Mouse (Mus musculus): ENCODE data around the gene Slc25a31.

The Slc25a31 gene

GRCm38 (mm10) chr3:40708655-40709054, at the start of gene Slc25a31:
Gene Slc25a31, plus strand, starts transcription at chr3:40708855.
- no peak for ATAC-seq (ENCODE audit: insufficient number of reproducible peaks, low FRiP score, low TSS enrichment)

- ATAC-seq (ENCODE audit: insufficient number of reproducible peaks, low FRiP score, low TSS enrichment), result no peak
These were observed 48.4 kb upstream of the Slc25a31 start for GRCm38 (mm10) chr3:40660231-40660630.

GRCm38 (mm10) chr3:40666109-40666508, 42.5 kb upstream of the Slc25a31 start:
- ATAC-seq (ENCODE audit: insufficient number of reproducible peaks, low FRiP score, low TSS enrichment), result peak; percentile 86

GRCm38 (mm10) chr3:40666861-40667719, 41.6 kb upstream of the Slc25a31 start:
- no peak for ATAC-seq (ENCODE audit: insufficient number of reproducible peaks, low FRiP score, low TSS enrichment)

- ATAC-seq (ENCODE audit: insufficient number of reproducible peaks, low FRiP score, low TSS enrichment), result no peak
These were observed 39.8 kb upstream of the Slc25a31 start for GRCm38 (mm10) chr3:40668889-40669288.

- no peak for ATAC-seq (ENCODE audit: insufficient number of reproducible peaks, low FRiP score, low TSS enrichment)
These were observed 39.3 kb upstream of the Slc25a31 start for GRCm38 (mm10) chr3:40669395-40669794.

GRCm38 (mm10) chr3:40673515-40673914, 35.1 kb upstream of the Slc25a31 start:
- no peak for ATAC-seq (ENCODE audit: insufficient number of reproducible peaks, low FRiP score, low TSS enrichment)

- ATAC-seq (ENCODE audit: insufficient number of reproducible peaks, low FRiP score, low TSS enrichment), result no peak
These were observed 33.7 kb upstream of the Slc25a31 start for GRCm38 (mm10) chr3:40674873-40675405.

GRCm38 (mm10) chr3:40678856-40679255, 29.8 kb upstream of the Slc25a31 start:
- no peak for ATAC-seq (ENCODE audit: insufficient number of reproducible peaks, low FRiP score, low TSS enrichment)

- ATAC-seq (ENCODE audit: insufficient number of reproducible peaks, low FRiP score, low TSS enrichment), result no peak
These were observed 26.3 kb upstream of the Slc25a31 start for GRCm38 (mm10) chr3:40682404-40682803.

- ATAC-seq (ENCODE audit: insufficient number of reproducible peaks, low FRiP score, low TSS enrichment), result peak; percentile 75
These were observed 25.5 kb upstream of the Slc25a31 start for GRCm38 (mm10) chr3:40683171-40683570.

- ATAC-seq (ENCODE audit: insufficient number of reproducible peaks, low FRiP score, low TSS enrichment), result no peak
These were observed 22.7 kb upstream of the Slc25a31 start for GRCm38 (mm10) chr3:40685855-40686515.

- no peak for ATAC-seq (ENCODE audit: insufficient number of reproducible peaks, low FRiP score, low TSS enrichment)
These were observed 21.8 kb upstream of the Slc25a31 start for GRCm38 (mm10) chr3:40686836-40687235.

- ATAC-seq (ENCODE audit: insufficient number of reproducible peaks, low FRiP score, low TSS enrichment), result no peak
These were observed 21.1 kb upstream of the Slc25a31 start for GRCm38 (mm10) chr3:40687588-40687987.

- ATAC-seq (ENCODE audit: insufficient number of reproducible peaks, low FRiP score, low TSS enrichment), result peak; percentile 90
These were observed 17.1 kb upstream of the Slc25a31 start for GRCm38 (mm10) chr3:40691566-40691965.

GRCm38 (mm10) chr3:40693435-40693834, 15.2 kb upstream of the Slc25a31 start:
- no peak for ATAC-seq (ENCODE audit: insufficient number of reproducible peaks, low FRiP score, low TSS enrichment)

GRCm38 (mm10) chr3:40693960-40694359, 14.7 kb upstream of the Slc25a31 start:
- ATAC-seq (ENCODE audit: insufficient number of reproducible peaks, low FRiP score, low TSS enrichment), result no peak

GRCm38 (mm10) chr3:40694438-40694837, 14.2 kb upstream of the Slc25a31 start:
- ATAC-seq (ENCODE audit: insufficient number of reproducible peaks, low FRiP score, low TSS enrichment), result no peak

- no peak for ATAC-seq (ENCODE audit: insufficient number of reproducible peaks, low FRiP score, low TSS enrichment)
These were observed 13.5 kb upstream of the Slc25a31 start for GRCm38 (mm10) chr3:40695162-40695561.

GRCm38 (mm10) chr3:40698834-40699233, 9.8 kb upstream of the Slc25a31 start:
- no peak for ATAC-seq (ENCODE audit: insufficient number of reproducible peaks, low FRiP score, low TSS enrichment)

GRCm38 (mm10) chr3:40704816-40705430, 3.7 kb upstream of the Slc25a31 start:
- ATAC-seq (ENCODE audit: insufficient number of reproducible peaks, low FRiP score, low TSS enrichment), result no peak
